15 mouse cellular contexts compared by ENCODE assay signal in genomic region chr9:13697869-13698268, GRCm38 (mm10). TPM values are rescaled to one million over a fixed set of nuclear protein-coding genes. Genes with fewer than 3 reads are reported as not detected.
A peak's percentile ranks its signal among the peaks of the same experiment; 100 is the strongest.
DNase-seq lines count a peak whose midpoint lies in the region; ATAC-seq and TF ChIP-seq lines count a peak whose summit lies in the region.
"Had no signal": no experiment of that assay in that cellular context is flagged by ENCODE, and none has a peak within 500 bp of the region (broad histone marks: within the 10 kb centered on the region; RNA-seq: fewer than 3 reads in every experiment).

No protein-coding gene starts in this region.

- no peak overlapping the region for H3K4me3 ChIP-seq in forebrain, embryonic 14.5 days (ENCODE audit: low read depth, low read length)
- no peak overlapping the region for H3K4me3 ChIP-seq in forebrain, postnatal 0 days (ENCODE audit: low read depth, low read length)
- H3K4me3 ChIP-seq in midbrain, embryonic 10.5 days, result no peak overlapping the region
- no peak overlapping the region for H3K4me3 ChIP-seq in midbrain, embryonic 14.5 days (replicated peaks; ENCODE audit: low read depth, low read length)
- H3K4me3 ChIP-seq in ES-E14 (ENCODE audit: insufficient read depth in 1 of 2, low read depth in 1 of 2, low read length in 2 of 2, poor library complexity in 1 of 2, severe bottlenecking in 1 of 2), result no peak overlapping the region
- no peak overlapping the region for H3K4me3 ChIP-seq in hindbrain, embryonic 14.5 days (replicated peaks; ENCODE audit: low read length)
- H3K4me3 ChIP-seq: heart, embryonic 10.5 days had no signal

- H3K4me1 ChIP-seq in forebrain, embryonic 14.5 days (ENCODE audit: control insufficient read depth, insufficient read depth, low read length), result peaks cover 16% of the 10 kb centered on the region
- H3K4me1 ChIP-seq in forebrain, postnatal 0 days (ENCODE audit: insufficient read depth), result 0 out of 2 replicates have a peak, but pooled peaks cover 7% of the 10 kb centered on the region
- H3K4me1 ChIP-seq in midbrain, embryonic 10.5 days, result peaks cover 34% of the 10 kb centered on the region
- peaks cover 13% of the 10 kb centered on the region; the same call in 1 of the 2 replicates for H3K4me1 ChIP-seq in midbrain, embryonic 14.5 days (ENCODE audit: control insufficient read depth, insufficient read depth, low read length)
- peaks cover 28 to 34% of the 10 kb centered on the region in 2 experiments for H3K4me1 ChIP-seq in ES-E14 (ENCODE audit: control insufficient read depth in 2 of 2, insufficient read depth in 2 of 2, low read length in 2 of 2, poor library complexity in 1 of 2)
- 0 out of 2 replicates have a peak, but pooled peaks cover 3% of the 10 kb centered on the region for H3K4me1 ChIP-seq in hindbrain, embryonic 14.5 days (replicated peaks; ENCODE audit: control insufficient read depth, insufficient read depth, low read length)

- 0 out of 2 replicates have a peak overlapping the region, but pooled peaks have one; percentile 14 for H3K27ac ChIP-seq in forebrain, embryonic 14.5 days (ENCODE audit: low read depth, low read length)
- H3K27ac ChIP-seq in forebrain, postnatal 0 days (ENCODE audit: low read depth, low read length), result no peak overlapping the region
- H3K27ac ChIP-seq in midbrain, embryonic 10.5 days (replicated peaks), result peak overlapping the region; percentile 86
- H3K27ac ChIP-seq in midbrain, embryonic 14.5 days (replicated peaks; ENCODE audit: low read depth, low read length), result no peak overlapping the region
- peak overlapping the region; percentile 79 for H3K27ac ChIP-seq in ES-E14 (ENCODE audit: insufficient read depth, low read depth, low read length, poor library complexity, severe bottlenecking)
- H3K27ac ChIP-seq in hindbrain, embryonic 14.5 days, result peak overlapping the region; percentile 46; the same call in 1 of the 2 replicates
- H3K27ac ChIP-seq: kidney, postnatal 0 days; liver, embryonic 14.5 days had no signal

- no peak overlapping the region for H3K4me2 ChIP-seq in forebrain, embryonic 14.5 days (ENCODE audit: low read length)
- H3K4me2 ChIP-seq in forebrain, postnatal 0 days (ENCODE audit: low read depth), result no peak overlapping the region
- H3K4me2 ChIP-seq in midbrain, embryonic 14.5 days (ENCODE audit: low read length), result no peak overlapping the region
- H3K4me2 ChIP-seq in hindbrain, embryonic 14.5 days (replicated peaks), result no peak overlapping the region

- no peak for DNase-seq in forebrain, embryonic 14.5 days (ENCODE audit: low spot score)
- no peak for DNase-seq in forebrain, postnatal 0 days
- DNase-seq in midbrain, embryonic 10.5 days (ENCODE audit: low spot score), result no peak
- DNase-seq in midbrain, embryonic 14.5 days, result no peak
- DNase-seq in ES-E14 (ENCODE audit: low read depth, low spot score), result no peak
- DNase-seq in hindbrain, embryonic 14.5 days (ENCODE audit: low spot score), result no peak
- DNase-seq in left cerebral cortex, postnatal 4 days, result no peak
- DNase-seq: B cell, adult 2 months; cerebellum, adult 8-10 months; kidney, adult 18-20 months; thymus, adult 2 months had no signal

- intact Hi-C loops in left cerebral cortex, postnatal 4 days (cut with DNase I), result no loop called here

- no peaks in the 10 kb centered on the region for H3K27me3 ChIP-seq in forebrain, embryonic 14.5 days (replicated peaks; ENCODE audit: control insufficient read depth, insufficient read depth, low read length)
- no peaks in the 10 kb centered on the region for H3K27me3 ChIP-seq in forebrain, postnatal 0 days (ENCODE audit: insufficient read depth, low read length)
- H3K27me3 ChIP-seq in midbrain, embryonic 10.5 days (ENCODE audit: low read depth, poor library complexity, severe bottlenecking), result no peaks in the 10 kb centered on the region
- H3K27me3 ChIP-seq in midbrain, embryonic 14.5 days (ENCODE audit: control insufficient read depth, insufficient read depth, low read length), result no peaks in the 10 kb centered on the region
- H3K27me3 ChIP-seq in hindbrain, embryonic 14.5 days (ENCODE audit: control insufficient read depth, insufficient read depth, low read length), result no peaks in the 10 kb centered on the region

- H3K9ac ChIP-seq in forebrain, embryonic 14.5 days (ENCODE audit: low read length), result no peak overlapping the region
- H3K9ac ChIP-seq in forebrain, postnatal 0 days, result no peak overlapping the region
- H3K9ac ChIP-seq in midbrain, embryonic 14.5 days (replicated peaks; ENCODE audit: low read length), result no peak overlapping the region
- no peak overlapping the region for H3K9ac ChIP-seq in ES-E14 (ENCODE audit: insufficient read depth, low read depth, low read length, poor library complexity, severe bottlenecking)
- H3K9ac ChIP-seq in hindbrain, embryonic 14.5 days, result no peak overlapping the region
- H3K9ac ChIP-seq: liver, embryonic 14.5 days had no signal

- in situ Hi-C loops in ES-E14 (cut with MboI; ENCODE audit: low sequenced_read_pairs in 2 of 2, unreplicated experiment in 2 of 2), result no loop called here

- ATAC-seq in forebrain, embryonic 14.5 days, result no peak
- ATAC-seq in forebrain, postnatal 0 days, result no peak
- no peak for ATAC-seq in midbrain, embryonic 14.5 days (ENCODE audit: low FRiP score, low TSS enrichment)
- no peak for ATAC-seq in hindbrain, embryonic 14.5 days (ENCODE audit: low FRiP score)
- ATAC-seq: midbrain, embryonic 16.5 days had no signal

- WGBS in forebrain, embryonic 14.5 days, result 54% methylated on average over 4 of the region's 4 CpGs
- WGBS in forebrain, postnatal 0 days, result 61% methylated on average over 4 of the region's 4 CpGs
- WGBS in midbrain, embryonic 10.5 days, result 59% methylated on average over 4 of the region's 4 CpGs
- 37% methylated on average over 4 of the region's 4 CpGs for WGBS in midbrain, embryonic 14.5 days
- 40% methylated on average over 4 of the region's 4 CpGs for WGBS in hindbrain, embryonic 14.5 days

- no peak for TF ChIP-seq CTCF in forebrain, postnatal 0 days (IDR thresholded peaks at IDR 0.05; ENCODE audit: low read depth)

- no peaks in the 10 kb centered on the region for H3K9me3 ChIP-seq in forebrain, embryonic 14.5 days (replicated peaks; ENCODE audit: control insufficient read depth, low read length)
- no peaks in the 10 kb centered on the region for H3K9me3 ChIP-seq in forebrain, postnatal 0 days (ENCODE audit: low read length)
- H3K9me3 ChIP-seq in midbrain, embryonic 10.5 days (replicated peaks), result no peaks in the 10 kb centered on the region
- H3K9me3 ChIP-seq in midbrain, embryonic 14.5 days (ENCODE audit: control insufficient read depth, low read length), result no peaks in the 10 kb centered on the region
- no peaks in the 10 kb centered on the region for H3K9me3 ChIP-seq in ES-E14 (ENCODE audit: control insufficient read depth, insufficient read depth, low read depth, low read length)
- H3K9me3 ChIP-seq in hindbrain, embryonic 14.5 days (ENCODE audit: control insufficient read depth, low read length), result no peaks in the 10 kb centered on the region
- H3K9me3 ChIP-seq: heart, embryonic 10.5 days had no signal

- H3K36me3 ChIP-seq in forebrain, embryonic 14.5 days (ENCODE audit: control insufficient read depth, insufficient read depth, low read length), result peaks cover under 1% of the 10 kb centered on the region; the same call in 1 of the 2 replicates
- H3K36me3 ChIP-seq in forebrain, postnatal 0 days (ENCODE audit: insufficient read depth), result no peaks in the 10 kb centered on the region; the same call in 1 of the 2 replicates
- peaks cover 3% of the 10 kb centered on the region; the same call in 1 of the 2 replicates for H3K36me3 ChIP-seq in midbrain, embryonic 10.5 days
- peaks cover 3% of the 10 kb centered on the region; the same call in 1 of the 2 replicates for H3K36me3 ChIP-seq in midbrain, embryonic 14.5 days (ENCODE audit: control insufficient read depth, insufficient read depth, low read length)
- H3K36me3 ChIP-seq in ES-E14 (ENCODE audit: control insufficient read depth, insufficient read depth, low read length, poor library complexity, severe bottlenecking), result no peaks in the 10 kb centered on the region
- 0 out of 2 replicates have a peak, but pooled peaks cover 6% of the 10 kb centered on the region for H3K36me3 ChIP-seq in hindbrain, embryonic 14.5 days (replicated peaks; ENCODE audit: control insufficient read depth, insufficient read depth)
- H3K36me3 ChIP-seq: heart, embryonic 10.5 days had no signal

TF ChIP-seq in ES-E14, 5 proteins besides CTCF, POLR2A, EP300 and RAD21:
- no peak for TF ChIP-seq HCFC1 (IDR thresholded peaks at IDR 0.05; ENCODE audit: borderline replicate concordance, insufficient read depth, low read length)
TF ChIP-seq in ES-E14: peak in this region for 0.

RNA-seq across cellular contexts. Expression of gene Mtmr2, which starts 50.3 kb away (rescaled TPM):
- polyA plus RNA-seq in forebrain, embryonic 14.5 days (2014; fragmentation: Nextera tagmentation; extraction: Ambion mirVana), result 57.5 and 64.7 TPM in 2 replicates
- 44.2 and 50.3 TPM in 2 replicates for total RNA-seq in forebrain, postnatal 0 days (2014; rRNA removed)
- polyA plus RNA-seq in forebrain, postnatal 0 days (2015; fragmentation: Nextera tagmentation; extraction: Ambion mirVana), result 44.2 and 53.5 TPM in 2 replicates
- polyA plus RNA-seq in midbrain, embryonic 10.5 days (2016; fragmentation: Nextera tagmentation; extraction: Ambion mirVana), result 76.8 and 78.1 TPM in 2 replicates
- 49.5 and 60.6 TPM in 2 replicates for polyA plus RNA-seq in midbrain, embryonic 14.5 days (2014; fragmentation: Nextera tagmentation; extraction: Ambion mirVana)
- 36.8 and 45.3 TPM in 2 replicates for total RNA-seq in ES-E14 (2012; rRNA removed)
- 51.0 and 54.4 TPM in 2 replicates for polyA plus RNA-seq in hindbrain, embryonic 14.5 days (2014; fragmentation: Nextera tagmentation; extraction: Ambion mirVana)
- total RNA-seq in left cerebral cortex, postnatal 4 days (2021), result 10 to 100 TPM; 45.1 to 46.0 TPM

Comparison
In these comparisons a context has a peak if more than half of its experiments do, and no peak if none do; other contexts are left out.
1. H3K27ac ChIP-seq: peak in forebrain, embryonic 14.5 days (single experiment), midbrain, embryonic 10.5 days (single experiment), ES-E14 (single experiment) and hindbrain, embryonic 14.5 days (single experiment); none in forebrain, postnatal 0 days (single experiment) and midbrain, embryonic 14.5 days (single experiment).